Mouse (Mus musculus): ENCODE measurements around the gene Atp5f1.
"Not testable (repeated sequence)": the region's sequence is repeated elsewhere in the genome, so short reads cannot be mapped to it uniquely, and the experiment has no call there.

The Atp5f1 gene

DNA sequence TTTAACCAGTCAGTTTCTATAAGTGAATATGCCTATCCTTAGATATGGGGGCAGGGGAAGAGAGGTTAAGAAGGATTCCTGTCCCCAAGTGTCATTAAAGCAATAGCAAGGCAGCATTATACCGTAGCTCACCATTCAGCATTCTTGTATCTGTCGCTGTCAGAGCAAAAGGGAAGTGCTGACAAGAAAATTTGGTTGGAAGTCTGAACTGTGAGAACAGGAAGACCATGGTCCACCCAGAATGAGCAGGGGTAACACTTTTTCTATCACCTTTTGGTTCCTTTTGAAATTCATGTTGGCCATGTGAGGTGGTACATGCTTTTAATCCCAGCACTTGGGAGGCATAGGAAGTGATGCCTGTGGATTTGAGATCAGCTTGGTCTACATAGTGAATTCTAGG is 28.8 kb downstream of the Atp5f1 start:
- no peak for DNase-seq (ENCODE audit: low read depth, low spot score)

DNA sequence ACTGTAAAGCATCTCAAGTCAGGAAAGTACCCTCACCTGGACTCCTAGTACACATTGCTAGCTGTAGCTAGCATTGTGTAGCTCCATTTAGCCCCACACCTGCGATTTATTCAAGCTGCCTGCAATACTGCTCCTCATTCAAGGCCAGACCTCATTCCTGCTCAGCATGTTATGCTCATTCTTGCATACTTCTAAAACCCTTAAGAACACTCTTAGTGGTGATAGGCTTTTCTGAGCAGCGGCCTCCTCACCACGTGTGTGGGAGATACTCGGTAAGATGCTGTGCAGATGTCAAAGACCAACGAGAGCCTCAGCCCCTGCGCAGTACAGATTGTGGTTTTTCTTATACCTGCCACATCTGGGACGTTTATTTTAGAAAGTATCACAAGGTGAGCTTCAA is 30.1 kb downstream of the Atp5f1 start:
- no peak for DNase-seq (ENCODE audit: low read depth, low spot score)

DNA sequence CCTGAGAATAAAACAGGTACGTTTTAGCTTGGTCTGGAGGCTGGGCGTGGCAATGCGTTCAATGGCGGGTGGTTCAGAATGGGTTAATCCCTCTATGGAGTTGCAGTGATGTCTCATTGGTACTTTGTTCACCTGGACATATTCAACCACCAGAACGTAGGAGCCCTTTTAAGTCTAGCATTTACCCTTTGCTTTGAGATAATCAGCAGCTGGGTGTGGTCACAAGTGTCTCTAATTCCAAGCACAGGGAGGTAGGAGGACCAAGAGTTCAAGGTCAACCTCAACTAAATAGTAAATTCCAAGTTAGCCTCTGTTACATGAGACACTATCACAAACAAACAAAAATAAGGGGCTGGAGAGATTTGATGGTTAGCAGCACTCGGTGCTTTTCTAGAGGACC is 31.1 kb downstream of the Atp5f1 start:
- peak; percentile 69 for DNase-seq (ENCODE audit: low read depth, low spot score)

DNA sequence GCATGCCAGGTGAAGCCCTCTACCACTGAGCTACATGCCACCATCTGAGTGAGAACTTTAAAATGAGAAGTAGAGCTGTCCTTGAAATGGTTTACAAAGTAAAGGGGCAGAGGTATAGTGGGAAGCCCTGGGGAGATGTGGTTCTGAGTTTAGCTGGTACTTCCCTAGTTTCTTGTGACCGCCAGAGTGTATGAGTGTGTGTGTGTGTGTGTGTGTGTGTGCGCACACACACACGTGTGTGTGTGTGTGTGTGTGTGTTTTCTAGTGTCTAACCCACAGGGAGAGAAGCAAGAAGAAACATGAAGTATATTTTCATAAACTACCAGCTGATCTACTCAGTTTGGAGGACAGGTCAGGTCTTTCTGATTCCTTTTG is 31.7 kb downstream of the Atp5f1 start:
- no peak for DNase-seq (ENCODE audit: low read depth, low spot score)

DNA sequence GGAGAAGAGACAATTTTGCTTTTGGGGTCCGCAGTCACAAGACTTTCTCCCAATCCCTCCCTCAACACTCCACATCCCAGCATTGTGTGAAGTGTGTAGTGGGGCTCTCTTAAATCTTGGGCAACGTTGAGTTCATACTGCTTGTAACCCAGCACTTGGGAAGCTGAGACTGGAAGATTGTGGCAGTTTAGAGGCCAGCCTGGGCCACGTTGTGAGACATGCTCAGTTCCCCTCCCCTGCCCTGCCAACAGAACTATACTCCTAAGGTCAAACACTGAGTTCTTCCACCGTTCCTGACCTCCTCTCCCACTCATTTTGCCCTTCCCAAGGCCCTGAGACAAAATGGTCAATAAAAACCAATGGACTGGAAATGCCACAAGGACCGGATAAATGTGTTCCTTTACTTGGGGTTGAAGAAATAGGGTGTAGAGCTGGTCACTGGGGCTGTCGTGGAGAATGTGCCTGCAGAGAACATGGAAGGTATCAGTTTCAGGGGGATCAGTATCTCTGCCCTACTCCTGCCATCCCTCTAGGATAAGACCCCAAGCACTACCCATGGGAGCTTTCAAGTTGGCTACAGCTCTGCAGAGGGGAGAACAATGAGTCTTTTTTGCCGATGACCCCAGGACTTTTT is 32.2 kb downstream of the Atp5f1 start:
- no peak for DNase-seq (ENCODE audit: low read depth, low spot score)

DNA sequence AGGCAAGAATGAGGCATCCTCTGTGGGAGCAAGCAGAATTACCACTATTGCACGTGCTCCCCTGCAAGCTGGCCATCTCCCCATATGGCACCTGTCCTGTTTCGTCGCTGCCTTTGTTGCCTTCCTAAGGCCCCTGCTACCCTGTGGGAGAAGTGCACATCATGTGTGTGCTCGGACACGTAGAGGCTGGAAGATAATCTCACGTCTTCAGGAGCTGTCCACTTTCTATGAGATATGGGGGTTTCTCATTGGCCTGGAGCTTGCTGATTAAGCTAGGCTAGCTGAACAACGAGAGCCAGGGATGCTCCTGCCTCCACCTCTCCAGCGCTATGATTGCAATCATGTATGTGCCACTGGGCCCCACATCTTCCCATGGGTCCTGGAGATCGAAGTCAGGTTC is 35.3 kb downstream of the Atp5f1 start:
- DNase-seq (ENCODE audit: low read depth, low spot score), result no peak

DNA sequence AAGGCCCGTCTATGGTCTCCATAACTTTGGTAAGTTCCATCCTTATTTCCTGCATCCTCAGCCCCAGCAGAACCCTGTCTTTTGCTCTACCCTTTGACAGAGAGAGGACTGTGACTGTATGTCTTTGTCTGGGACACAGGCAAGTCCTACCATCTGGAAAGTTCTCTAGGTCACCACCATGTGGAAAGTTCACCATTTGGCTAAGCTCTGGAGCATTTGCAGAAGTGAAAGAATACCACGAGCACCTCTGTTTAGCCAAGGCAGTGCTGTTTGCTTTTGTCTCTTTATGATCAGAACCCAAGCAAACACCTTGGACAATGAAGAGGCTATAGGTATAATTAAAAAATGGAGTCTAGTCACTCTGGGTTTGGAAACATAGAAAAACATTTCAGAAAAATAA is 37.9 kb downstream of the Atp5f1 start:
- no peak for DNase-seq (ENCODE audit: low read depth, low spot score)

DNA sequence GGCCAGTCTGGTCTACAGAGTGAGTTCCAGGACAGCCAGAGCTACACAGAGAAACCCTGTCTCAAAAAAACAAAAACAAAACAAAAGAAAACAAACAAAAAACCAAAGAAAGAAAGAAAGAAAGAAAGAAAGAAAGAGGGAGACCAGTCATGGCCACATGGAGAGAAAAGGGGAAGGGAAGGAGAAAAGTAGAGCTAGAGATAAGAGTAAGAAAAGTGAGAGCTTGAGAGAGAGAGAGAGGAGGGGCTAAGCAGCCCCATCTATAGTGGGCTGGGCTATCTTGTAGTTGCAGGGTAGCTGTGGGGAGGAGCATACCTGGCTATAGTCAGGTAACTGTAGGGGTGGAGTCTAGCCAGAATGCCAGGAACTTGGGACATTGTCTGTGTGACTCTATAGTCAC is 39.2 kb downstream of the Atp5f1 start:
- not testable (repeated sequence) for DNase-seq (ENCODE audit: low read depth, low spot score)

DNA sequence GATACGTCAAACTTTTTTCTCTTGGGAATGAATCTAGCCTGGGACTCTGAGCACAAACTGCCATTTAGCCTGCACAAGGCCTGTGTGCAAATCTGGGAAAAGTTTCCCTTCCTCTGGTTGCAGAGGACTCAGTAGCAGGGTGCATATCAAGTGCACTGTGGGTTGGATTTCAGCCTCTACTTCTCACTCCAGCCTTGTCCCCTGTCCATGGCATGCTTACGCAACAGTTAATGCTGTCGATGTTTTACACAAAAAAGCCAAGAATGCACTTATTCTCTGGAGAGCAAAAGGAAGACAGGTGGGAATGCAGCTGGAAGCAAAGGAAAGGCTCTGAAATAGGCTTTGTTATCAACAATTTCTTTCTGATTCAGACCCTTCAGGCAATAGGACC is 41.5 kb downstream of the Atp5f1 start:
- no peak for DNase-seq (ENCODE audit: low read depth, low spot score)

DNA sequence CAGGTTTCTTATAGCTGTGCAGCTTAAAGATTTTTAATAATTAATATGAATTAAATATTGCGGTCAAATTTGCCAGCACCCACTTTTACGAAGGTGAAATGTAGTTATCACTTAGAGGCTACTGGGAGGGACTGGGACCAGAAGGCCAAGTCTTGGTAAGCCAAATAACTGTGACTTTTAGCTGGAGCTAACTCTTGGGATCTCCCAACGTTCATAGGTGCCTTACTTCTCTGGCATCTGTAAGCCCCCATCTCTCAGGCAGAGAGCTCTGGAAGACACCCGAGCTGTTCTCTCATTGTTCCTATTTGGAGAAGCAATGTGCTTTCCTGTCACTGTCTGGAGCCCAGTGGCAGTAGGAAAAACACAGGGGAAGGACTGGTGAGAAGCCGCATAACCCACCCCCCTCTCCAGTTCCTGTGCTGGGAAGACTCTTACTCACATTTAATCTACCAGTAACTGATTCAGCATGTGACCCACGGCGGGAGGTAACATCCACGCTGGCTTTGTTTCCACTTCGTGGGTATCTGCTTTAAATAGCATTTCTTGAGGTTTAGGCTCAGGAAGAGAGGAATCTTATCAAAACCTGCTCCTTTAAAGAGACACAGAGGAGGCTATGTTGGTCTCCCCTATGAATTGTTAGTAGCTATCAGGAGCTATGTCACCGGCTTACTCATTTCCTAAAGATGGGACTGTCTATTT is 42.1 kb downstream of the Atp5f1 start:
- DNase-seq (ENCODE audit: low read depth, low spot score), result no peak

DNA sequence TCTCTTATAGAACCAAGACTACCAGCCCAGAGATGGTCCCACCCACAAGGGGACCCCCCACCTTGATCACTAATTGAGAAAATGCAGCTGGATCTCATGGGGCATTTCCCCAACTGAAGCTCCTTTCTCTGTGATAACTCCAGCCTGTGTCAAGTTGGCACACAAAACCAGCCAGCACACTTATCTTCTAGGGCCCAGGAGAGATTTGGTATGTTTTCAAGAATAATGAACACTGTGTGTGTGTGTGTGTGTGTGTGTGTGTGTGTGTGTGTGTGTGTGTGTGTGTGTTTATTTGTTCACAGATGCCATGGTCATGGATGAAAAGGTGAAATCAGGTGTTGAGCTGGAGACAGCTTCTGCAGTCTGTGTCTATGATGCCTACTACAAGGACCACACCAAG is 43.4 kb downstream of the Atp5f1 start:
- not testable (repeated sequence) for DNase-seq (ENCODE audit: low read depth, low spot score)

DNA sequence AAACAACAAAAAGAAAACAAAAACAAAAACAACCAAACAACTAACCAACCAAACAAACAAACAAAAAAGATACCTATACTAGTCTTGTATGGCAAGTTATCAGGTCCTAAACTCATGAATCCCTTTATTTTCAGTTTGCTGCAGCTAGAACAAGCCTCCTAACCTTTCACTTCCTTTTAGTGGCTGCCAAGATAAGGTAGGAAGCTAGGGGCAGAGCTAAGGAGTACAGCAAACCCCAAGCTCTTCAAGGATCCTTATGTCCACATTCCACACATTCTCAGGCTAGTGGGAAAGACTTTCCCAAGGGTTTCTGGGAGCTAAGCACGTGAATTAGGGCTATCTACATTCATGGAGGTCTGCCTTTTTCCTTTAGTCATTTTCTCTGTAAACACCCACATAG is 44.6 kb downstream of the Atp5f1 start:
- DNase-seq (ENCODE audit: low read depth, low spot score), result no peak

DNA sequence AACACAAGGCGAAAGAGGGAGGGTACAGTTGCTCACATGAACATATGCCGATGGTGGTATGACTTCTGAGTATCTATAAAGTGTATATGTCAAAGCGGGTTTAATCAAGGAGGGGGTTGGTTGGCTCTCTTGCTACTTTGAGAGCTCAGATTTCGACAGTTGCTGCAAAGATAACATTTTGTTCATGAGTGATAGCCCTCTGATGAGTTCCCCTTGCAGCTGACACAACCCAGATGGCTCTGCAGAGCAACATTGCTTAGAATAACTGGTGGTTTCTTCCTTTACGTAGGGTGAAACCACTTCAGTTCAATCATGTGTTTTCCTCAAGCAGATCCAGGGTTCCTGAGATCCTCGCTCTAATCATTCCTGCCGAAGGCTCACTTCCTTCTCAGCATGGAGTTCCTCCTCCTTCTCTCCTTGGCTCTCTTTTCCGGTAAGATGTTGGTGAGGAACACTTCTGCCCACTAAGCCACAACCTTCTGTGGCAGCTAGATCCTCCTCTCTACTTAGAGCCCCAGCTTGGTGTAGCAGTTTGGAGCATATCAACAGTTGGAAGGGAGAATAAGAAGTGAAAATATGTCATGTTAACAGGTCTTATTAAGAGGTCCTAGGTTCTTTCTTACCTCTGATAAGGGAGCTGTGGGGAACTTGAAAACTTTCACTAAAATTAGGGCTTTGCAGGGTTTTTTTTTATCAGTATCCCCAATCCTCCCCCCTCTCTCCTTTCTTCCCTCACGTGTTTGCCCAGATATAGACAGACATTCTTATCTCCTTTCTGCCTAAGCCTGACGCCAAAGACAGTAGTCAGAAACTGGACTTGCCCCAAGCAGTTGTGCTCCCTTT is 45.8 kb downstream of the Atp5f1 start:
- no peak for DNase-seq (ENCODE audit: low read depth, low spot score)

DNA sequence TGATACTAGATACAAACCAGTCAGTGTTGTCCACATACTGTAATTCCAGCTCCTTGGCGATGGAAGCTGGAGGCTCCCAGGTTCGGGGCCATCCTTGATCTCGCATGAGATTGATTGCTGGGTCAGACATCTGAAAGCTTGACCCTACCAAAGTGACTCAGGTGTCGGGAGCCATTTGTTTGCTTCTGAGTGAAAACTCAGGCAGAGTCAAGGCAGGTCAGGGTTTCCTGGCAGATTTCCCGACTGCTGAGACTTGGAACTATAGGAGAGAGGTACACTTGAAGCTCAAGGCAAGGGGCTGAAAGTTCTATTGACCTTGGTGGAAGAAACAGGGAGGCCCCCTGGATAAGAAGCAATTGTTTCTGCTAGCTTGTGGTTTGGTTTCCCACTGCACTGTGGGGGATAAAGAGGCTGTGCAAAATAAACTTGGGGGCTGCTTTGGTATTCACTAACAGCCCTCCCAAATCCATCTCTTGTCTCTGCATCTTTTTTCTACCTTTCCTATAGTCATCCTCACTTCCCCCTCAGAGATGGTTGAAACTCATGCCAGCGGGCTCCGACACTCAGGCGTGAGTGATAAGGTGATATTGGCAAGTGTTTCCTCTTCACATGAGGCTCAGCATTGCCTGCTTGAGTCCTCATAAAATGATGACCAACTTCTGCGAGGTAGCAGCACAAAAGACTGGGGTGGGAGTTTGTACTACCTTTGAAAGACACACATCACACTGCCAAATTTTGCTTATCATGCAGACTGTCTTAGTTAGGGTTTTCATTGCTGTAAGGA is 47.6 kb downstream of the Atp5f1 start:
- no peak for DNase-seq (ENCODE audit: low read depth, low spot score)

DNA sequence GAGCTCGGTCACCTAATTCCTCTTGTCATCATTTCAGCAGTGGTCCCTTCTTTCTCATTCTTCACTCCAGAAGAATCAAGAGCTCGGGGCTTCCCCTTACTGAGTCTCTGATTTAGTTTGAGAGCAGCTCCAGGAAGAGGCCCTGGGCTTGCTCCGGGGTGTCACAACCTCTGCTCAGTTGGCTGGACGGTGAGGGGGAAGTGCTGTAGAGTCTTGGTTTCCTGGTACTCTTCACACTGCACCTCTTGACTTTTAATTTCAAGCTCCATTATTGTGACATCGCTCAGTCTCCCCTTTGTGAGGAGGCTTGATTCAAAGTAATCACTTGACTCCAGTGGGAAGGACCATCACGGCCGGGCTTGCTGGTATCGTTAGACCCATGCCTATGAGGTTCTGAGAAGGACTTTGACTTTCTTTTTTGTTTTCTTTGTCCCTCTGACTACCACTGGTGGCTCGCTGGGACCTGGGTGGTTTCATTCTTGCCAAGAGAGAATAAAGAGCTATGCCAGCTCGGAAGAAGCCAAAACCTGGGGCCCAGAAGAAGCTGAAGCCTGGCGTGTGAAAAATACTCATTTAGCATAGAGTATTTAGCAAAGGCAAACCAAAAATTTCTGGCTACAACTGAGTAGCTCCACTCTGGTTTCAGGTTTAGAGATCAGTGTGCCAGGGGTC is 49.2 kb downstream of the Atp5f1 start:
- DNase-seq (ENCODE audit: low read depth, low spot score), result no peak

DNA sequence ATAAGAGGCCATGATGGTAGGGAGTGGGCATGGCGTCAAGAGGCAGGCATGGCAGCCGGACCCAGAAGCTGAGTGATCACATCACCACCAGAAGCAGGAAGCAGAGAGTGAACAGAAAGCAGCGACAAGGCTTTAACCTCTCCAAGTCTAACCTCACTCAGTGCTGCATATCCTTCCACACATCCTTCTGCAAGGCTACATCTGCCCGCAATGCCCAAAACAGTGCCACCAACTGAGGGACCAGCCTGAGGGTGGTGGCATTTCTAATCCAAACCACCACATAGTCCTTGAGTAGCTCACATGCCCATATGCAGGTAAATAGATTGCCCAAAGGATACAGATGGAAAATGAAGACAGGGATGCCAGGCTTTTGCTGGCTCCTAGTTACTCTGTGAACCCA is 50.9 kb downstream of the Atp5f1 start:
- DNase-seq (ENCODE audit: low read depth, low spot score), result no peak

DNA sequence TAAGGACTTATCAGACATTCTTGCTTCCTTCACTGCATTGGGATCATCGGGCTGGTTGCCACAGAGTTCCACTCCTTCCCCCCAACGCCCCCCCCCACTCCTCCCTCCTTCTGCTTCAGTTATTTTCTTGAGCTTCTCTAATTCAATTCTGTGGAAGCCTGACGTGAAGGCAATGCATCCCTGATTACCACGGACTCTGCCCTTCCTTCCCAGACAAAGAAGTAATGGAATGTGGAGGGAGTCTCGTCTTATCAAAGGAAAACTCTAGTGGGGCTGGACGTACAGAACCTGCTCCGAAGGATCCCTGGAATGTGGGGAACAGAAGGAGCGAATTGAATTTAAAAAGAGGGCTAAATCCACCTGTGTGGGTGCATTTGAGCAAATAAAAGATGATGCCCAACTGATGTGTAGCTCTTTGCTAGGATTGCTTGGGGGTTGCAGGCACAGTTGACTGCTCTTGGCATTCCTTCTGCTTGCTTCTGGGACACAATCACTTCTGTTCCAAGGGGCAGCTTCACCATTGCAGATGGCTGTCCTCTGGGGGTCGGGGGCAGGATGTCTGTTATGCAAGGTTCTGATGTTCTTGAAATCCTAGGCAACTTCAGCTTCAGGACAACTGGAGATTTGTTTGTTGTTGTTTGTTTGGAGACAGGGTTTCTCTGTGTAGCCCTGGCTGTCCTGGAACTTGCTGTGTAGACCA is 51.8 kb downstream of the Atp5f1 start:
- DNase-seq (ENCODE audit: low read depth, low spot score), result no peak

DNA sequence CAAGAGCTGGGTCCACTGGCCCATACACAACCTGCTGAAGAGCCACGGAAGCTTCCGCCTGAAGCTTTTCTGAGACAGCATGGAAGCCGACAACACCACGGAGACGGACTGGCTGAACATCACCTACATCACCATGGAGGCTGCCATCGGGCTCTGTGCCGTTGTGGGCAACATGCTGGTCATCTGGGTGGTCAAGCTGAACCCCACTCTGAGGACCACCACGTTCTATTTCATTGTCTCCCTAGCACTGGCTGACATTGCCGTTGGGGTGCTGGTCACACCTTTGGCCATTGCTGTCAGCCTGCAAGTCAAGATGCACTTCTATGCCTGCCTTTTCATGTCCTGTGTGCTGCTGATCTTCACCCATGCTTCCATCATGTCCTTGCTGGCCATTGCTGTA is 55.2 kb downstream of the Atp5f1 start:
- no peak for DNase-seq (ENCODE audit: low read depth, low spot score)

DNA sequence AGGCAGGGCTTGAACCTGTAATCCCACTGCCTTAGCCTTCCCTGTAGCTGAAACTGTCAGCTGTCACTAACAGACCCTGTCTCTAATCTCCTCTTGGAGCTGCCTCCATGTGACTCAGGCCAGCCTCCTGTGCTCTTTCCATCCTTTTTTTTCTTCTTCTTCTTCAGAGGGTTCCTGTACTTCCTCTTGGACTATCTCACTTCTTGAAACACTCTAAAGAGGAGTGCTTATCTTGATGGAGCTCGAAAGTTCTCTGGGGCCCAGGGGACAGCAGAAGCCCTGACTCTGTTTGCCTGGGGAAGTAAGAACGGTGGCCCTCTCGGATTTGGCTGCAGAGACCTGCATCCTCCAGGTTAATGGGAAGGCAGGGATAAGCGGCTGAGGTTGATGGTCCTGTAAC is 55.7 kb downstream of the Atp5f1 start:
- no peak for DNase-seq (ENCODE audit: low read depth, low spot score)

DNA sequence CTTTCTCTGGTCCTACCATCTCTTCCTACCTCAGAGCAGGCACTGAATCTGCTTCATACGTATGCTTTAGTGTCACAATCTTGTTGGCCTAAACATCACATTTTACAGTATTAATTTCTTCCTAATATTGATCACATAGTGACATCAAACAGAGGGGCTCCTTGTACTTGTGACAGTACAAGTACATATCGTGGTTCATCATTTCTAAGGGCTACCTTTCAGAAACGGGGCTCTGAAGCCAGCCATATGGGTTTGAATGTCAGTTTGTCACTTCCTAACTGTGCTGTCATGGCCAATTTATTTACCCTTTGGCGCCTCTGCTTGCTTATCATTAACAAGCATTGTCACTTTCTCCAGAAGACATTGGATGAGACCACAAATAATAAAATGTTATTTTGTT is 58.4 kb downstream of the Atp5f1 start:
- DNase-seq (ENCODE audit: low read depth, low spot score), result no peak

DNA sequence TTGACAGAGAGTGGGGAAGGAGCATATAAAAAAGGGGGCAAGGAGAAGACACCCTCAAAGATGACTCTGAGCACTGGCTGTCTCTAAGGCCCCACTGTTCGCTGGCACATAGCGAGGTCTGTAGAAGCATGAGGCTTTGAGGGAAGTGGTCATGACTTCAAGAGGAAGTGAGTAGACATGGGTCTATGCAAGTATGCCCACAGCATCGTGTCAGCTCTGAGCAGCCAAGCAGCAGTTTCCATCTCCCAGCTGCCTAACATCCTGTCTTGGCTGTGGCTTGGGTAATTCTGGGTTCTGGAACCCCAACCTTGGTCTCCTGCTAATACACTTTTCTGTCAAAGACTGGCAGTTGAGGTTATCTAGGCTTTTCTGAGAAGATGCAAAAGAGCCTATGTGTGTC is 59.2 kb downstream of the Atp5f1 start:
- DNase-seq (ENCODE audit: low read depth, low spot score), result no peak
